Mouse (Mus musculus): ENCODE data around the gene Rab33a.

- TF ChIP-seq CTCF (IDR thresholded peaks at IDR 0.05; ENCODE audit: extremely low read depth, insufficient read length, insufficient replicate concordance, low read depth, low read length) (no peak), POLR2A (IDR thresholded peaks at IDR 0.05; ENCODE audit: low read depth, low read length) (no peak)
These were observed 4.4 kb downstream of the Rab33a start for GRCm38 (mm10) chrX:48523512-48523911.
